Mouse (Mus musculus): Measurements from ENCODE around the gene Nme4. TPM values are rescaled to one million over a fixed set of nuclear protein-coding genes. Genes with fewer than 3 reads are reported as not detected.

The Nme4 gene
- total and polyA plus RNA-seq, 3 experiments = 0.46 to 0.56 (median 0.47) TPM

GRCm38 (mm10) chr17:26054133-26054845 is 41.1 kb downstream of the Nme4 start:
- in situ Hi-C loops (cut with MboI; ENCODE audit: low pct_ligation_motif_present, low pct_unique_long_range_greater_than_20kb, low sequenced_read_pairs) = no loop called here
- H3K9ac ChIP-seq (ENCODE audit: insufficient read depth, low read depth) = no peak overlapping the region
- dilution Hi-C loops (cut with MboI; ENCODE audit: extremely low pct_ligation_motif_present, extremely low pct_unique_long_range_greater_than_20kb, low sequenced_read_pairs) = no loop called here
- no peak overlapping the region for H3K27ac ChIP-seq (ENCODE audit: insufficient read depth, low read depth)
- H3K9me3 ChIP-seq (replicated peaks; ENCODE audit: low read length) = no peaks in the 10 kb centered on the region
- H3K4me1 ChIP-seq (ENCODE audit: control insufficient read depth in 1 of 2, insufficient read depth in 2 of 2) = no peaks in the 10 kb centered on the region; a peak in 1 of 4 replicates
- no peaks in the 10 kb centered on the region for H3K79me2 ChIP-seq (replicated peaks; ENCODE audit: control insufficient read depth, extremely low read depth, insufficient read depth, poor library complexity, severe bottlenecking)
- no peak overlapping the region for H3K4me2 ChIP-seq (ENCODE audit: insufficient read depth, low read depth, poor library complexity, severe bottlenecking)
- H3K4me3 ChIP-seq (replicated peaks in 1 of 3; ENCODE audit: low read depth in 2 of 3, low read length in 2 of 3, poor library complexity in 1 of 3) = no peak overlapping the region
- peaks cover 2 to 56% of the 10 kb centered on the region in 2 experiments for H3K36me3 ChIP-seq (replicated peaks in 1 of 2; ENCODE audit: control insufficient read depth in 1 of 2, insufficient read depth in 1 of 2, low read length in 1 of 2)
- DNase-seq (ENCODE audit: extremely low read depth) = no peak
- TF ChIP-seq UBTF (IDR thresholded peaks at IDR 0.05; ENCODE audit: low read depth, low read length) (no peak), KAT2A (IDR thresholded peaks at IDR 0.05; ENCODE audit: insufficient replicate concordance, low read length) (no peak), SIN3A (IDR thresholded peaks at IDR 0.05; ENCODE audit: low read length) (no peak), IRF4 (IDR thresholded peaks at IDR 0.05; ENCODE audit: low read depth, low read length) (no peak), POLR2A (IDR thresholded peaks at IDR 0.05; ENCODE audit: low read depth, low read length) (no peak), EP300 (IDR thresholded peaks at IDR 0.05; ENCODE audit: low read length) (no peak), USF1 (IDR thresholded peaks at IDR 0.05; ENCODE audit: low read depth, low read length) (no peak), MXI1 (IDR thresholded peaks at IDR 0.05; ENCODE audit: low read depth, low read length) (no peak), SMC3 (IDR thresholded peaks at IDR 0.05; ENCODE audit: low read depth, low read length) (no peak), POLR2AphosphoS2 (IDR thresholded peaks at IDR 0.05; ENCODE audit: low read depth, low read length) (no peak), CHD2 (IDR thresholded peaks at IDR 0.05; ENCODE audit: low read length) (no peak), ZNF384 (IDR thresholded peaks at IDR 0.05; ENCODE audit: low read depth, low read length) (no peak)
- H3K27me3 ChIP-seq (replicated peaks) = no peaks in the 10 kb centered on the region

GRCm38 (mm10) chr17:26052706-26053105 is 42.7 kb downstream of the Nme4 start:
- H3K9ac ChIP-seq (ENCODE audit: insufficient read depth, low read depth) = no peak overlapping the region
- H3K27me3 ChIP-seq (replicated peaks) = no peaks in the 10 kb centered on the region
- in situ Hi-C loops (cut with MboI; ENCODE audit: low pct_ligation_motif_present, low pct_unique_long_range_greater_than_20kb, low sequenced_read_pairs) (no loop called here), dilution Hi-C loops (cut with MboI; ENCODE audit: extremely low pct_ligation_motif_present, extremely low pct_unique_long_range_greater_than_20kb, low sequenced_read_pairs) (no loop called here)
- no peak for DNase-seq (ENCODE audit: extremely low read depth)
- H3K4me2 ChIP-seq (ENCODE audit: insufficient read depth, low read depth, poor library complexity, severe bottlenecking) = no peak overlapping the region
- no peaks in the 10 kb centered on the region for H3K9me3 ChIP-seq (replicated peaks; ENCODE audit: low read length)
- peaks cover 0 to 8% of the 10 kb centered on the region in 2 experiments; a peak in 2 of 4 replicates for H3K4me1 ChIP-seq (ENCODE audit: control insufficient read depth in 1 of 2, insufficient read depth in 2 of 2)
- H3K36me3 ChIP-seq (replicated peaks in 1 of 2; ENCODE audit: control insufficient read depth in 1 of 2, insufficient read depth in 1 of 2, low read length in 1 of 2) = peaks cover 0 to 44% of the 10 kb centered on the region in 2 experiments
- no peak overlapping the region for H3K4me3 ChIP-seq (replicated peaks in 1 of 3; ENCODE audit: low read depth in 2 of 3, low read length in 2 of 3, poor library complexity in 1 of 3)
- no peak overlapping the region for H3K27ac ChIP-seq (ENCODE audit: insufficient read depth, low read depth)
- H3K79me2 ChIP-seq (replicated peaks; ENCODE audit: control insufficient read depth, extremely low read depth, insufficient read depth, poor library complexity, severe bottlenecking) = no peaks in the 10 kb centered on the region
- TF ChIP-seq EP300 (IDR thresholded peaks at IDR 0.05; ENCODE audit: low read length) = no peak
- TF ChIP-seq TCF12 (IDR thresholded peaks at IDR 0.05; ENCODE audit: low read depth, low read length) = no peak
- TF ChIP-seq POLR2AphosphoS2 (IDR thresholded peaks at IDR 0.05; ENCODE audit: low read depth, low read length) = no peak
- no peak for TF ChIP-seq MAX (IDR thresholded peaks at IDR 0.05; ENCODE audit: low read length)
- no peak for TF ChIP-seq MEF2A (IDR thresholded peaks at IDR 0.05; ENCODE audit: borderline replicate concordance, low read depth, low read length)
- TF ChIP-seq NELFE (IDR thresholded peaks at IDR 0.05; ENCODE audit: low read depth, low read length) = no peak
- TF ChIP-seq CTCF (conservative IDR thresholded peaks at IDR 0.05 in 1 of 2, IDR thresholded peaks at IDR 0.05 in 1 of 2; ENCODE audit: low read depth in 2 of 2, low read length in 2 of 2) = 0 out of 4 replicates have a peak, but pooled peaks of 1 of the 2 experiments have one; percentile 15

Data from CH12.LX (cell line).